Mouse (Mus musculus): ENCODE measurements around the gene Dab1. TPM values are rescaled to one million over a fixed set of nuclear protein-coding genes. Genes with fewer than 3 reads are reported as not detected.

The Dab1 gene
- polyA plus RNA-seq, 1 experiment from 2014 or later: 55.4 TPM

GRCm38 (mm10) chr4:104043441-104043840 lies 424.3 kb downstream of the Dab1 start:
- no peak for ATAC-seq (ENCODE audit: low FRiP score)
- WGBS: 98% methylated on average over 2 of the region's 2 CpGs

DNA sequence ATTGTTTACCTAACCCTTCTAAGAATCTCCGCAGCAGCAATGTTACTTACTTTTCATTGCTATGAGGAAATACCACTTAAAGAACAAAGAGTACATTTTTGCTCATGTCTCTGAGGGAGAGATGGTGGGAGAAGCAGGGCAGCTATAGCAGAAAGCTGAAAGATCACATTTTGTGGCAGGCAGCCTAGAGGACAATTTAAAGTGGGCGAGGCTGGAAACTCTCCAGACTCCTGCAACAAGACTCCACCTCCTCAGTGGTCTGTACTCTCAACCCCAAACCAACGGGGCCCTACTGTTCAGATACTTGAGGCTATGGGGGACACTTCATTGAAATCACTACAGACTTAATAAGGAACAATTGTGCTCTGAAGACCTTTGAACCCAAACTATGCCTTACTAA lies 425.5 kb downstream of the Dab1 start:
- H3K27me3 ChIP-seq (ENCODE audit: control insufficient read depth, insufficient read depth, low read length): no peaks in the 10 kb centered on the region
- no peak overlapping the region for H3K27ac ChIP-seq (ENCODE audit: low read depth, low read length)
- WGBS: 59% methylated on average over 3 of the region's 3 CpGs
- H3K4me3 ChIP-seq (ENCODE audit: low read depth, low read length): no peak overlapping the region
- H3K9me3 ChIP-seq (ENCODE audit: control insufficient read depth, low read length): no peaks in the 10 kb centered on the region
- no peaks in the 10 kb centered on the region for H3K36me3 ChIP-seq (ENCODE audit: control insufficient read depth, insufficient read depth, low read length)
- H3K4me1 ChIP-seq (replicated peaks; ENCODE audit: control insufficient read depth, insufficient read depth, low read length): no peaks in the 10 kb centered on the region
- H3K9ac ChIP-seq (ENCODE audit: low read depth, low read length): no peak overlapping the region
- no peak for DNase-seq (ENCODE audit: low spot score)
- ATAC-seq (ENCODE audit: low FRiP score): no peak
- no peak overlapping the region for H3K4me2 ChIP-seq (replicated peaks; ENCODE audit: low read depth, low read length)

More at GRCm38 (mm10) chr4:104043441-104043840, 424.3 kb downstream of the Dab1 start:
- no peak for DNase-seq (ENCODE audit: low spot score)
- Histone ChIP-seq H3K4me1 (replicated peaks; ENCODE audit: control insufficient read depth, insufficient read depth, low read length) (no peaks in the 10 kb centered on the region), H3K4me3 (ENCODE audit: low read depth, low read length) (no peak overlapping the region), H3K27me3 (ENCODE audit: control insufficient read depth, insufficient read depth, low read length) (no peaks in the 10 kb centered on the region), H3K4me2 (replicated peaks; ENCODE audit: low read depth, low read length) (no peak overlapping the region), H3K36me3 (ENCODE audit: control insufficient read depth, insufficient read depth, low read length) (no peaks in the 10 kb centered on the region), H3K9me3 (ENCODE audit: control insufficient read depth, low read length) (no peaks in the 10 kb centered on the region), H3K9ac (ENCODE audit: low read depth, low read length) (no peak overlapping the region), H3K27ac (ENCODE audit: low read depth, low read length) (no peak overlapping the region)

- no peak for ATAC-seq (ENCODE audit: low FRiP score)
Measured at GRCm38 (mm10) chr4:104047966-104048804, 429.0 kb downstream of the Dab1 start.

GRCm38 (mm10) chr4:104057116-104057515 lies 438.0 kb downstream of the Dab1 start:
- Histone ChIP-seq H3K4me2 (replicated peaks; ENCODE audit: low read depth, low read length) (no peak overlapping the region), H3K4me1 (replicated peaks; ENCODE audit: control insufficient read depth, insufficient read depth, low read length) (no peaks in the 10 kb centered on the region), H3K36me3 (ENCODE audit: control insufficient read depth, insufficient read depth, low read length) (no peaks in the 10 kb centered on the region), H3K9ac (ENCODE audit: low read depth, low read length) (no peak overlapping the region), H3K27ac (ENCODE audit: low read depth, low read length) (no peak overlapping the region), H3K9me3 (ENCODE audit: control insufficient read depth, low read length) (no peaks in the 10 kb centered on the region), H3K27me3 (ENCODE audit: control insufficient read depth, insufficient read depth, low read length) (no peaks in the 10 kb centered on the region), H3K4me3 (ENCODE audit: low read depth, low read length) (no peak overlapping the region)
- ATAC-seq (ENCODE audit: low FRiP score) (no peak), DNase-seq (ENCODE audit: low spot score) (no peak)

More at GRCm38 (mm10) chr4:104047966-104048804, 429.0 kb downstream of the Dab1 start:
- no peak for DNase-seq (ENCODE audit: low spot score)
- Histone ChIP-seq H3K27me3 (ENCODE audit: control insufficient read depth, insufficient read depth, low read length) (no peaks in the 10 kb centered on the region), H3K4me3 (ENCODE audit: low read depth, low read length) (no peak overlapping the region), H3K27ac (ENCODE audit: low read depth, low read length) (no peak overlapping the region), H3K4me1 (replicated peaks; ENCODE audit: control insufficient read depth, insufficient read depth, low read length) (no peaks in the 10 kb centered on the region), H3K9me3 (ENCODE audit: control insufficient read depth, low read length) (no peaks in the 10 kb centered on the region), H3K9ac (ENCODE audit: low read depth, low read length) (no peak overlapping the region), H3K36me3 (ENCODE audit: control insufficient read depth, insufficient read depth, low read length) (no peaks in the 10 kb centered on the region), H3K4me2 (replicated peaks; ENCODE audit: low read depth, low read length) (no peak overlapping the region)
- WGBS: 76% methylated on average over 7 of the region's 7 CpGs

DNA sequence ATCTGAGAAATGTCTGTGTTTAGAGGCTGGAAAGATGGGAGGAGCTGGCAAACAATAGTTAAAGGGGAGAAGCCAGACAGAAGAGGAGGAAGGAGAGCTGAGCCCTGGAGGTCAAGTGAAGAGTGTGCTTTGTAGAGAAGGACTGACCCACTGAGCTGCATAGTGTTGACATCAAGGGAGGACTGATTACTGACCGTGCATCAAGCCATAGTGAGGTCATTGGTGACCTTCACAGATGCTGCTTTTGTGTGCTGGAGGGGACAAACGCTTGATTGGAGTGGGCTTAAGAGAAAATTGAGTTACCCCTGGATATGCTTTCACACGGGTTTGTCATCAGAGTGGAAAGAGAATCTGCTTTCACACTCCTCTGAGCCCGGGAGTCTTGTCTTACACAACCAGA lies 440.4 kb downstream of the Dab1 start:
- no peak overlapping the region for H3K9ac ChIP-seq (ENCODE audit: low read depth, low read length)
- no peaks in the 10 kb centered on the region for H3K27me3 ChIP-seq (ENCODE audit: control insufficient read depth, insufficient read depth, low read length)
- no peak overlapping the region for H3K4me2 ChIP-seq (replicated peaks; ENCODE audit: low read depth, low read length)
- no peak overlapping the region for H3K27ac ChIP-seq (ENCODE audit: low read depth, low read length)
- 53% methylated on average over 4 of the region's 4 CpGs for WGBS
- H3K4me3 ChIP-seq (ENCODE audit: low read depth, low read length): no peak overlapping the region
- no peaks in the 10 kb centered on the region for H3K9me3 ChIP-seq (ENCODE audit: control insufficient read depth, low read length)
- H3K36me3 ChIP-seq (ENCODE audit: control insufficient read depth, insufficient read depth, low read length): no peaks in the 10 kb centered on the region
- H3K4me1 ChIP-seq (replicated peaks; ENCODE audit: control insufficient read depth, insufficient read depth, low read length): no peaks in the 10 kb centered on the region
- ATAC-seq (ENCODE audit: low FRiP score) (no peak), DNase-seq (ENCODE audit: low spot score) (no peak)

GRCm38 (mm10) chr4:104062356-104062755 lies 443.2 kb downstream of the Dab1 start:
- no peak overlapping the region for H3K4me3 ChIP-seq (ENCODE audit: low read depth, low read length)
- H3K9me3 ChIP-seq (ENCODE audit: control insufficient read depth, low read length): no peaks in the 10 kb centered on the region
- no peak for ATAC-seq (ENCODE audit: low FRiP score)
- no peaks in the 10 kb centered on the region for H3K27me3 ChIP-seq (ENCODE audit: control insufficient read depth, insufficient read depth, low read length)
- 90% methylated on average over 4 of the region's 4 CpGs for WGBS
- DNase-seq (ENCODE audit: low spot score): no peak
- H3K4me1 ChIP-seq (replicated peaks; ENCODE audit: control insufficient read depth, insufficient read depth, low read length): no peaks in the 10 kb centered on the region
- no peak overlapping the region for H3K27ac ChIP-seq (ENCODE audit: low read depth, low read length)
- H3K4me2 ChIP-seq (replicated peaks; ENCODE audit: low read depth, low read length): no peak overlapping the region
- H3K36me3 ChIP-seq (ENCODE audit: control insufficient read depth, insufficient read depth, low read length): no peaks in the 10 kb centered on the region
- H3K9ac ChIP-seq (ENCODE audit: low read depth, low read length): no peak overlapping the region

GRCm38 (mm10) chr4:104066901-104067300 lies 447.7 kb downstream of the Dab1 start:
- H3K4me1 ChIP-seq (replicated peaks; ENCODE audit: control insufficient read depth, insufficient read depth, low read length): no peaks in the 10 kb centered on the region
- no peak for ATAC-seq (ENCODE audit: low FRiP score)
- no peak overlapping the region for H3K4me3 ChIP-seq (ENCODE audit: low read depth, low read length)
- no peaks in the 10 kb centered on the region for H3K27me3 ChIP-seq (ENCODE audit: control insufficient read depth, insufficient read depth, low read length)
- no peaks in the 10 kb centered on the region for H3K9me3 ChIP-seq (ENCODE audit: control insufficient read depth, low read length)
- WGBS: 86% methylated on average over 5 of the region's 5 CpGs
- H3K27ac ChIP-seq (ENCODE audit: low read depth, low read length): no peak overlapping the region
- DNase-seq (ENCODE audit: low spot score): no peak
- H3K36me3 ChIP-seq (ENCODE audit: control insufficient read depth, insufficient read depth, low read length): no peaks in the 10 kb centered on the region
- H3K4me2 ChIP-seq (replicated peaks; ENCODE audit: low read depth, low read length): no peak overlapping the region
- H3K9ac ChIP-seq (ENCODE audit: low read depth, low read length): no peak overlapping the region

GRCm38 (mm10) chr4:104067748-104068147 lies 448.6 kb downstream of the Dab1 start:
- no peak overlapping the region for H3K4me3 ChIP-seq (ENCODE audit: low read depth, low read length)
- H3K27me3 ChIP-seq (ENCODE audit: control insufficient read depth, insufficient read depth, low read length): no peaks in the 10 kb centered on the region

DNA sequence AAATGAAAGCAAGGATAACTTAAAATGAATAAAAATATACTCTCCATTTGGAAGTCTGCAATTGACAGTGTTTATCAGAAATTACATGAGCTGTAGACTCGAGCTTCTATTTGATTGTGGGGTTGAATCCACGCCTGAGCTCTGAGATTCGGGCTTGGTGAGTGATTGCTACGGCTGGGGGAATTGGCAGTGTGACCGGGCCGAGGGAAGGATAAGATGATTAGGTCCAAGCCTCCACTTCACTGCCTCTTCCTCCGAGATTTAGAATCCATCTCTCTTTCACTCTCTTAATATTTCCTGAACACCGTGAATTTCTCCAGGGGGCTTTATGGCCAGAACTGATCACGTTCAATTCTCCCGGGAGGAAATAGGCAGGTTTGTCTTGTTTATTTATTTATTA lies 452.1 kb downstream of the Dab1 start:
- no peak for ATAC-seq (ENCODE audit: low FRiP score)
- H3K9me3 ChIP-seq (ENCODE audit: control insufficient read depth, low read length): no peaks in the 10 kb centered on the region
- no peak for DNase-seq (ENCODE audit: low spot score)
- no peak overlapping the region for H3K4me2 ChIP-seq (replicated peaks; ENCODE audit: low read depth, low read length)
- no peak overlapping the region for H3K27ac ChIP-seq (ENCODE audit: low read depth, low read length)
- H3K9ac ChIP-seq (ENCODE audit: low read depth, low read length): no peak overlapping the region
- WGBS: 76% methylated on average over 10 of the region's 10 CpGs
- H3K4me1 ChIP-seq (replicated peaks; ENCODE audit: control insufficient read depth, insufficient read depth, low read length): no peaks in the 10 kb centered on the region
- H3K27me3 ChIP-seq (ENCODE audit: control insufficient read depth, insufficient read depth, low read length): no peaks in the 10 kb centered on the region
- no peak overlapping the region for H3K4me3 ChIP-seq (ENCODE audit: low read depth, low read length)
- no peaks in the 10 kb centered on the region for H3K36me3 ChIP-seq (ENCODE audit: control insufficient read depth, insufficient read depth, low read length)

More at GRCm38 (mm10) chr4:104067748-104068147, 448.6 kb downstream of the Dab1 start:
- no peaks in the 10 kb centered on the region for H3K9me3 ChIP-seq (ENCODE audit: control insufficient read depth, low read length)
- H3K27ac ChIP-seq (ENCODE audit: low read depth, low read length): no peak overlapping the region
- DNase-seq (ENCODE audit: low spot score) (no peak), ATAC-seq (ENCODE audit: low FRiP score) (no peak)
- no peak overlapping the region for H3K4me2 ChIP-seq (replicated peaks; ENCODE audit: low read depth, low read length)
- no peaks in the 10 kb centered on the region for H3K36me3 ChIP-seq (ENCODE audit: control insufficient read depth, insufficient read depth, low read length)
- WGBS: 41% methylated on average over 3 of the region's 3 CpGs
- H3K4me1 ChIP-seq (replicated peaks; ENCODE audit: control insufficient read depth, insufficient read depth, low read length): no peaks in the 10 kb centered on the region
- no peak overlapping the region for H3K9ac ChIP-seq (ENCODE audit: low read depth, low read length)

All from hindbrain, embryonic 11.5 days (tissue).